Mouse (Mus musculus) E14TG2a.4 (cell line): Measurements from ENCODE around the gene Ets1.

Experiments used
- CTCF ChIP-seq: conservative IDR thresholded peaks from 2 replicates; pipeline ENCODE4 v1.5.1; 2014; ENCODE audit warnings: low read length
- NANOG ChIP-seq: IDR thresholded peaks from 2 replicates; pipeline ENCODE4 v1.6.1; 2014; ENCODE audit warnings: borderline replicate concordance, low read length, mixed read lengths

DNA sequence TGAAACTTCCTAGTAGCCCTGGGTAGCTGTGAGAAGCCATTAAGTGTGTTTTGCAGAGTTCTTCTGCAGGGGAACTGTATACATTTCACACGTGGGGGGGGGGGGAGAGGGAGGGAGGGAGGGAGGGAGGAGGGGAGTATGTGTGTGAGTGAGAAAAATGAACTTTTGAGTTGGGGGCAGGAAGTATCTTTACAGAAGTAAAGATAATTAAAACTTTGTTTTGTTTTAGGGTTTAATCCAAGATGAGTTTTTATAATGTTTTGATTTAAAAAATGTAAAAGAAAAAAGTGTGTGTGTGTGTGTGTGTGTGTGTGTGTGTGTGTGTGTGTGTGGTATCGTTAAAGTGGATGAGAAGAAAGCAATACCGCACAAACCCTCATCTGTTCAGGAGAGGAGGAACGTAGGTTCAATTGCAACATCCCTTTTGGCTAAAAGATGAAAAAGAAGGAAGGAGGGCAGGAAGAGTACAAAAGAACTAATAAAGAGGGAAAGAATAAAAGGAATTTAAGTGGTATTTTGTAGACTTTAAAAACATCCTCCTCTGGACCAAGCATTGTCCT, 66.9 kb downstream of the Ets1 start:
- TF ChIP-seq CTCF: no peak
- no peak for TF ChIP-seq NANOG
